Mouse (Mus musculus) frontal cortex, postnatal 10 days (tissue): Measurements from ENCODE around the gene Tmem164.
"Not testable (repeated sequence)": the region's sequence is repeated elsewhere in the genome, so short reads cannot be mapped to it uniquely, and the experiment has no call there.

ENCODE experiments used
- DNase-seq, 2 experiments: peaks; one replicate each; pipeline ENCODE4 v3.0.0; 2022; ENCODE audit warnings: low spot score in 2 of 2, mixed read lengths in 1 of 2

The Tmem164 gene

GRCm38 (mm10) chrX:142681056-142681615 lies at the start of gene Tmem164:
Tmem164 (plus strand) TSS chrX:142681406.
- DNase-seq: peak; percentile 16 to 61

GRCm38 (mm10) chrX:142632990-142633389 lies 48.2 kb upstream of the Tmem164 start:
- not testable (repeated sequence) for DNase-seq

- DNase-seq: no peak
Observed at GRCm38 (mm10) chrX:142647202-142647601, 34.0 kb upstream of the Tmem164 start.

GRCm38 (mm10) chrX:142650117-142650764 lies 31.0 kb upstream of the Tmem164 start:
- DNase-seq: peak in 1 of 2 experiments; percentile 3

GRCm38 (mm10) chrX:142664704-142665422 lies 16.3 kb upstream of the Tmem164 start:
- no peak for DNase-seq

- no peak for DNase-seq
Observed at GRCm38 (mm10) chrX:142665423-142665805, 15.8 kb upstream of the Tmem164 start.

- no peak for DNase-seq
Observed at GRCm38 (mm10) chrX:142669312-142670091, 11.7 kb upstream of the Tmem164 start.

- DNase-seq: no peak
Observed at GRCm38 (mm10) chrX:142670121-142670520, 11.1 kb upstream of the Tmem164 start.

- no peak for DNase-seq
Observed at GRCm38 (mm10) chrX:142671141-142671540, 10.1 kb upstream of the Tmem164 start.

GRCm38 (mm10) chrX:142672701-142673100 lies 8.5 kb upstream of the Tmem164 start:
- no peak for DNase-seq

GRCm38 (mm10) chrX:142677193-142677592 lies 4.0 kb upstream of the Tmem164 start:
- no peak for DNase-seq

- no peak for DNase-seq
Observed at GRCm38 (mm10) chrX:142678499-142679474, 2.4 kb upstream of the Tmem164 start.

GRCm38 (mm10) chrX:142679502-142680250 lies 1.5 kb upstream of the Tmem164 start:
- no peak for DNase-seq

- DNase-seq: no peak
Observed at GRCm38 (mm10) chrX:142680391-142681055, 683 bp upstream of the Tmem164 start.

- peak in 1 of 2 experiments; percentile 17 for DNase-seq
Observed at GRCm38 (mm10) chrX:142681616-142682141, 473 bp downstream of the Tmem164 start.

GRCm38 (mm10) chrX:142682176-142682820 lies 1.1 kb downstream of the Tmem164 start:
- no peak for DNase-seq

- DNase-seq: no peak
Observed at GRCm38 (mm10) chrX:142682990-142683389, 1.8 kb downstream of the Tmem164 start.

GRCm38 (mm10) chrX:142684674-142685073 lies 3.5 kb downstream of the Tmem164 start:
- no peak for DNase-seq

- DNase-seq: no peak
Observed at GRCm38 (mm10) chrX:142685676-142686075, 4.5 kb downstream of the Tmem164 start.
